Mouse (Mus musculus): Measurements from ENCODE around the gene Gm9736. TPM values are rescaled to one million over a fixed set of nuclear protein-coding genes. Genes with fewer than 3 reads are reported as not detected.
A peak's percentile ranks its signal among the peaks of the same experiment; 100 is the strongest.
"Not testable (repeated sequence)": the region's sequence is repeated elsewhere in the genome, so short reads cannot be mapped to it uniquely, and the experiment has no call there.

Gene Gm9736
- total and polyA plus RNA-seq, 2 experiments from 2014 or later, result not detected

GRCm38 (mm10) chr10:77715507-77715906 is 35.6 kb downstream of the Gm9736 start, which contains the start of gene Gm10142:
Gene Gm10142, plus strand, starts transcription at chr10:77715807.
- TF ChIP-seq CTCF (IDR thresholded peaks at IDR 0.05; ENCODE audit: low read depth), result no peak
- 96% methylated on average over 1 of the region's 1 CpGs for WGBS

GRCm38 (mm10) chr10:77713734-77714133 is 37.4 kb downstream of the Gm9736 start:
- no peak for DNase-seq
- Histone ChIP-seq H3K4me2 (ENCODE audit: low read depth) (no peak overlapping the region), H3K4me3 (ENCODE audit: low read depth, low read length) (no peak overlapping the region), H3K9ac (no peak overlapping the region), H3K36me3 (ENCODE audit: insufficient read depth) (no peaks in the 10 kb centered on the region), H3K4me1 (ENCODE audit: insufficient read depth) (no peaks in the 10 kb centered on the region), H3K27me3 (ENCODE audit: insufficient read depth, low read length) (no peaks in the 10 kb centered on the region), H3K27ac (ENCODE audit: low read depth, low read length) (no peak overlapping the region), H3K9me3 (ENCODE audit: low read length) (no peaks in the 10 kb centered on the region)
- ATAC-seq, result no peak
- 74% methylated on average over 4 of the region's 4 CpGs for WGBS
- no peak for TF ChIP-seq CTCF (IDR thresholded peaks at IDR 0.05; ENCODE audit: low read depth)

More at GRCm38 (mm10) chr10:77715507-77715906, 35.6 kb downstream of the Gm9736 start, which contains the start of gene Gm10142:
- Histone ChIP-seq H3K36me3 (ENCODE audit: insufficient read depth) (no peaks in the 10 kb centered on the region), H3K4me1 (ENCODE audit: insufficient read depth) (no peaks in the 10 kb centered on the region), H3K9me3 (ENCODE audit: low read length) (no peaks in the 10 kb centered on the region), H3K27me3 (ENCODE audit: insufficient read depth, low read length) (no peaks in the 10 kb centered on the region), H3K27ac (ENCODE audit: low read depth, low read length) (no peak within 1 kb of the TSS), H3K9ac (no peak within 1 kb of the TSS), H3K4me3 (ENCODE audit: low read depth, low read length) (no peak within 1 kb of the TSS), H3K4me2 (ENCODE audit: low read depth) (no peak within 1 kb of the TSS)
- ATAC-seq (no peak), DNase-seq (no peak)

- not testable (repeated sequence) for H3K9ac ChIP-seq; H3K36me3 ChIP-seq (ENCODE audit: insufficient read depth); H3K4me3 ChIP-seq (ENCODE audit: low read depth, low read length); H3K27me3 ChIP-seq (ENCODE audit: insufficient read depth, low read length); H3K4me2 ChIP-seq (ENCODE audit: low read depth); H3K9me3 ChIP-seq (ENCODE audit: low read length); ATAC-seq; DNase-seq; H3K27ac ChIP-seq (ENCODE audit: low read depth, low read length); H3K4me1 ChIP-seq (ENCODE audit: insufficient read depth)
Observed at GRCm38 (mm10) chr10:77711157-77711556, 40.0 kb downstream of the Gm9736 start, which contains the start of gene Gm10024. Gene Gm10024, plus strand, starts transcription at chr10:77711457.

GRCm38 (mm10) chr10:77709831-77710230 is 41.3 kb downstream of the Gm9736 start:
- no peak overlapping the region for H3K27ac ChIP-seq (ENCODE audit: low read depth, low read length)
- H3K9me3 ChIP-seq (ENCODE audit: low read length), result no peaks in the 10 kb centered on the region
- WGBS, result 75% methylated on average over 3 of the region's 3 CpGs
- H3K27me3 ChIP-seq (ENCODE audit: insufficient read depth, low read length), result no peaks in the 10 kb centered on the region
- H3K36me3 ChIP-seq (ENCODE audit: insufficient read depth), result no peaks in the 10 kb centered on the region
- TF ChIP-seq CTCF (IDR thresholded peaks at IDR 0.05; ENCODE audit: low read depth), result peak; percentile 40; the same call in 1 of the 2 replicates
- H3K9ac ChIP-seq, result no peak overlapping the region
- H3K4me1 ChIP-seq (ENCODE audit: insufficient read depth), result no peaks in the 10 kb centered on the region
- no peak overlapping the region for H3K4me3 ChIP-seq (ENCODE audit: low read depth, low read length)
- ATAC-seq (no peak), DNase-seq (no peak)
- H3K4me2 ChIP-seq (ENCODE audit: low read depth), result no peak overlapping the region

GRCm38 (mm10) chr10:77706326-77706725 is 44.8 kb downstream of the Gm9736 start, which contains the start of gene Gm10272:
Gene Gm10272, plus strand, starts transcription at chr10:77706626.
- H3K27me3 ChIP-seq (ENCODE audit: insufficient read depth, low read length), result no peaks in the 10 kb centered on the region
- H3K9ac ChIP-seq, result no peak within 1 kb of the TSS
- no peaks in the 10 kb centered on the region for H3K4me1 ChIP-seq (ENCODE audit: insufficient read depth)
- ATAC-seq (no peak), DNase-seq (no peak)
- no peak for TF ChIP-seq CTCF (IDR thresholded peaks at IDR 0.05; ENCODE audit: low read depth)
- no peaks in the 10 kb centered on the region for H3K9me3 ChIP-seq (ENCODE audit: low read length)
- H3K4me2 ChIP-seq (ENCODE audit: low read depth), result no peak within 1 kb of the TSS
- H3K27ac ChIP-seq (ENCODE audit: low read depth, low read length), result no peak within 1 kb of the TSS
- 93% methylated on average over 1 of the region's 1 CpGs for whole genome bisulfite sequencing
- no peaks in the 10 kb centered on the region for H3K36me3 ChIP-seq (ENCODE audit: insufficient read depth)
- H3K4me3 ChIP-seq (ENCODE audit: low read depth, low read length), result no peak within 1 kb of the TSS

Other genes with a start within 250 kb of the Gm9736 start
Only the 30 nearest of the 32 such genes appear.
- gene Itgb2, start 221.1 kb downstream of the Gm9736 start, total RNA-seq (2014; rRNA removed), result 0.77 and 1.1 TPM in 2 replicates
- 0.86 and 1.2 TPM in 2 replicates for gene Itgb2, start 221.1 kb downstream of the Gm9736 start, polyA plus RNA-seq (2015; fragmentation: Nextera tagmentation; extraction: Ambion mirVana)
- gene Pttg1ip, start 169.6 kb downstream of the Gm9736 start, total RNA-seq (2014; rRNA removed), result 69.6 and 98.3 TPM in 2 replicates
- gene Pttg1ip, start 169.6 kb downstream of the Gm9736 start, polyA plus RNA-seq (2015; fragmentation: Nextera tagmentation; extraction: Ambion mirVana), result 67.1 and 74.2 TPM in 2 replicates
- gene Sumo3, start 145.3 kb downstream of the Gm9736 start, total RNA-seq (2014; rRNA removed), result 270 and 305 TPM in 2 replicates
- gene Sumo3, start 145.3 kb downstream of the Gm9736 start, polyA plus RNA-seq (2015; fragmentation: Nextera tagmentation; extraction: Ambion mirVana), result 381 and 398 TPM in 2 replicates
- not detected in 2 replicates for gene Gm49325, start 145.2 kb downstream of the Gm9736 start, total RNA-seq (2014; rRNA removed)
- 27.7 and 33.6 TPM in 2 replicates for gene Gm49325, start 145.2 kb downstream of the Gm9736 start, polyA plus RNA-seq (2015; fragmentation: Nextera tagmentation; extraction: Ambion mirVana)
- 41.7 and 45.3 TPM in 2 replicates for gene Ube2g2, start 129.1 kb downstream of the Gm9736 start, total RNA-seq (2014; rRNA removed)
- 74.9 and 80.3 TPM in 2 replicates for gene Ube2g2, start 129.1 kb downstream of the Gm9736 start, polyA plus RNA-seq (2015; fragmentation: Nextera tagmentation; extraction: Ambion mirVana)
- gene Tspear, start 64.8 kb downstream of the Gm9736 start, total RNA-seq (2014; rRNA removed), result 0.14 TPM in 1 of 2 replicates, not detected in the other
- gene Tspear, start 64.8 kb downstream of the Gm9736 start, polyA plus RNA-seq (2015; fragmentation: Nextera tagmentation; extraction: Ambion mirVana), result 0.42 and 0.99 TPM in 2 replicates
- not detected in 2 replicates for gene Gm19402, start 60.6 kb downstream of the Gm9736 start, total RNA-seq (2014; rRNA removed)
- gene Gm19402, start 60.6 kb downstream of the Gm9736 start, polyA plus RNA-seq (2015; fragmentation: Nextera tagmentation; extraction: Ambion mirVana), result not detected in 2 replicates
- not detected in 2 replicates for gene Gm9508, start 54.1 kb downstream of the Gm9736 start, total RNA-seq (2014; rRNA removed)
- gene Gm9508, start 54.1 kb downstream of the Gm9736 start, polyA plus RNA-seq (2015; fragmentation: Nextera tagmentation; extraction: Ambion mirVana), result not detected in 2 replicates
- gene Gm10272, start 44.7 kb downstream of the Gm9736 start, total RNA-seq (2014; rRNA removed), result not detected in 2 replicates
- not detected in 2 replicates for gene Gm10272, start 44.7 kb downstream of the Gm9736 start, polyA plus RNA-seq (2015; fragmentation: Nextera tagmentation; extraction: Ambion mirVana)
- gene Gm10024, start 39.9 kb downstream of the Gm9736 start, total RNA-seq (2014; rRNA removed), result not detected in 2 replicates
- gene Gm10024, start 39.9 kb downstream of the Gm9736 start, polyA plus RNA-seq (2015; fragmentation: Nextera tagmentation; extraction: Ambion mirVana), result not detected in 2 replicates
- gene Gm10142, start 35.5 kb downstream of the Gm9736 start, total RNA-seq (2014; rRNA removed), result not detected in 2 replicates
- gene Gm10142, start 35.5 kb downstream of the Gm9736 start, polyA plus RNA-seq (2015; fragmentation: Nextera tagmentation; extraction: Ambion mirVana), result not detected in 2 replicates
- gene Krtap12-1, start 30.8 kb downstream of the Gm9736 start, total RNA-seq (2014; rRNA removed), result not detected in 2 replicates
- not detected in 2 replicates for gene Krtap12-1, start 30.8 kb downstream of the Gm9736 start, polyA plus RNA-seq (2015; fragmentation: Nextera tagmentation; extraction: Ambion mirVana)
- gene Gm10100, start 24.9 kb downstream of the Gm9736 start, total RNA-seq (2014; rRNA removed), result not detected in 2 replicates
- not detected in 2 replicates for gene Gm10100, start 24.9 kb downstream of the Gm9736 start, polyA plus RNA-seq (2015; fragmentation: Nextera tagmentation; extraction: Ambion mirVana)
- gene Gm18596, start 8.7 kb downstream of the Gm9736 start, total RNA-seq (2014; rRNA removed), result not detected in 2 replicates
- not detected in 2 replicates for gene Gm18596, start 8.7 kb downstream of the Gm9736 start, polyA plus RNA-seq (2015; fragmentation: Nextera tagmentation; extraction: Ambion mirVana)
- gene Gm3233, start 8.3 kb upstream of the Gm9736 start, total RNA-seq (2014; rRNA removed), result not detected in 2 replicates
- not detected in 2 replicates for gene Gm3233, start 8.3 kb upstream of the Gm9736 start, polyA plus RNA-seq (2015; fragmentation: Nextera tagmentation; extraction: Ambion mirVana)
- not detected in 2 replicates for gene Gm3238, start 20.0 kb upstream of the Gm9736 start, total RNA-seq (2014; rRNA removed)
- gene Gm3238, start 20.0 kb upstream of the Gm9736 start, polyA plus RNA-seq (2015; fragmentation: Nextera tagmentation; extraction: Ambion mirVana), result not detected in 2 replicates
- gene Gm7138, start 25.6 kb upstream of the Gm9736 start, total RNA-seq (2014; rRNA removed), result not detected in 2 replicates
- not detected in 2 replicates for gene Gm7138, start 25.6 kb upstream of the Gm9736 start, polyA plus RNA-seq (2015; fragmentation: Nextera tagmentation; extraction: Ambion mirVana)
- gene Gm3250, start 31.2 kb upstream of the Gm9736 start, total RNA-seq (2014; rRNA removed), result not detected in 2 replicates
- not detected in 2 replicates for gene Gm3250, start 31.2 kb upstream of the Gm9736 start, polyA plus RNA-seq (2015; fragmentation: Nextera tagmentation; extraction: Ambion mirVana)
- gene Gm7137, start 36.8 kb upstream of the Gm9736 start, total RNA-seq (2014; rRNA removed), result not detected in 2 replicates
- gene Gm7137, start 36.8 kb upstream of the Gm9736 start, polyA plus RNA-seq (2015; fragmentation: Nextera tagmentation; extraction: Ambion mirVana), result not detected in 2 replicates
- gene Gm9639, start 43.7 kb upstream of the Gm9736 start, total RNA-seq (2014; rRNA removed), result not detected in 2 replicates
- gene Gm9639, start 43.7 kb upstream of the Gm9736 start, polyA plus RNA-seq (2015; fragmentation: Nextera tagmentation; extraction: Ambion mirVana), result not detected in 2 replicates
- not detected in 2 replicates for gene Gm19668, start 47.8 kb upstream of the Gm9736 start, total RNA-seq (2014; rRNA removed)
- gene Gm19668, start 47.8 kb upstream of the Gm9736 start, polyA plus RNA-seq (2015; fragmentation: Nextera tagmentation; extraction: Ambion mirVana), result not detected in 2 replicates
- gene Gm9507, start 60.5 kb upstream of the Gm9736 start, total RNA-seq (2014; rRNA removed), result not detected in 2 replicates
- gene Gm9507, start 60.5 kb upstream of the Gm9736 start, polyA plus RNA-seq (2015; fragmentation: Nextera tagmentation; extraction: Ambion mirVana), result not detected in 2 replicates
- gene Gm2696, start 63.3 kb upstream of the Gm9736 start, total RNA-seq (2014; rRNA removed), result not detected in 2 replicates
- not detected in 2 replicates for gene Gm2696, start 63.3 kb upstream of the Gm9736 start, polyA plus RNA-seq (2015; fragmentation: Nextera tagmentation; extraction: Ambion mirVana)
- gene Krtap10-4, start 75.7 kb upstream of the Gm9736 start, total RNA-seq (2014; rRNA removed), result not detected in 2 replicates
- gene Krtap10-4, start 75.7 kb upstream of the Gm9736 start, polyA plus RNA-seq (2015; fragmentation: Nextera tagmentation; extraction: Ambion mirVana), result not detected in 2 replicates
- not detected in 2 replicates for gene Krtap10-10, start 84.6 kb upstream of the Gm9736 start, total RNA-seq (2014; rRNA removed)
- not detected in 2 replicates for gene Krtap10-10, start 84.6 kb upstream of the Gm9736 start, polyA plus RNA-seq (2015; fragmentation: Nextera tagmentation; extraction: Ambion mirVana)
- gene Gm36176, start 95.4 kb upstream of the Gm9736 start, total RNA-seq (2014; rRNA removed), result not detected in 2 replicates
- not detected in 2 replicates for gene Gm36176, start 95.4 kb upstream of the Gm9736 start, polyA plus RNA-seq (2015; fragmentation: Nextera tagmentation; extraction: Ambion mirVana)
- gene Gm10318, start 101.5 kb upstream of the Gm9736 start, total RNA-seq (2014; rRNA removed), result not detected in 2 replicates
- gene Gm10318, start 101.5 kb upstream of the Gm9736 start, polyA plus RNA-seq (2015; fragmentation: Nextera tagmentation; extraction: Ambion mirVana), result not detected in 2 replicates
- 0.48 TPM in 1 of 2 replicates, not detected in the other for gene Gm3285, start 110.6 kb upstream of the Gm9736 start, total RNA-seq (2014; rRNA removed)
- not detected in 2 replicates for gene Gm3285, start 110.6 kb upstream of the Gm9736 start, polyA plus RNA-seq (2015; fragmentation: Nextera tagmentation; extraction: Ambion mirVana)
- 19.7 and 24.1 TPM in 2 replicates for gene Lrrc3, start 151.2 kb upstream of the Gm9736 start, total RNA-seq (2014; rRNA removed)
- 15.7 and 22.4 TPM in 2 replicates for gene Lrrc3, start 151.2 kb upstream of the Gm9736 start, polyA plus RNA-seq (2015; fragmentation: Nextera tagmentation; extraction: Ambion mirVana)
- gene Trpm2, start 219.2 kb upstream of the Gm9736 start, total RNA-seq (2014; rRNA removed), result 5.5 and 8.7 TPM in 2 replicates
- gene Trpm2, start 219.2 kb upstream of the Gm9736 start, polyA plus RNA-seq (2015; fragmentation: Nextera tagmentation; extraction: Ambion mirVana), result 2.4 and 4.5 TPM in 2 replicates